Mouse (Mus musculus) MEL (cell line): ENCODE measurements around the gene Ubl4b.

ENCODE experiments used
- CTCF ChIP-seq, 3 experiments: IDR thresholded peaks in 2 of 3; conservative IDR thresholded peaks in 1 of 3; 2 replicates each; pipeline ENCODE4 v1.5.1; 2011 to 2012; ENCODE audit warnings: low read length in 3 of 3, low read depth in 2 of 3, mild to moderate bottlenecking in 2 of 3, improper control_type of control experiment in 1 of 3, inconsistent platforms in 1 of 3, mixed read lengths in 1 of 3, moderate library complexity in 1 of 3; ENCODE audit not compliant: control insufficient read depth in 1 of 3, insufficient read depth in 1 of 3, poor library complexity in 1 of 3, severe bottlenecking in 1 of 3
- E2F4 ChIP-seq: IDR thresholded peaks from 2 replicates; pipeline ENCODE4 v1.6.1; 2011; ENCODE audit warnings: low read depth, low read length, improper control_type of control experiment, borderline replicate concordance
- ELF1 ChIP-seq: IDR thresholded peaks from 2 replicates; pipeline ENCODE4 v1.6.1; 2014; ENCODE audit warnings: low read depth, mild to moderate bottlenecking, inconsistent platforms, low read length, improper control_type of control experiment, moderate library complexity
- MAFK ChIP-seq: IDR thresholded peaks from 2 replicates; pipeline ENCODE4 v1.6.1; 2011; ENCODE audit warnings: low read depth, mild to moderate bottlenecking, low read length, improper control_type of control experiment, borderline replicate concordance
- MYC ChIP-seq: IDR thresholded peaks from 2 replicates; pipeline ENCODE4 v1.6.1; 2011; ENCODE audit warnings: low read depth, mild to moderate bottlenecking, low read length, improper control_type of control experiment, moderate library complexity
- POLR2A ChIP-seq, 2 experiments: IDR thresholded peaks; 2 replicates each; pipeline ENCODE4 v1.6.1; 2011 to 2012; ENCODE audit warnings: low read length in 2 of 2, mild to moderate bottlenecking in 2 of 2, control low read depth in 1 of 2, improper control_type of control experiment in 1 of 2, low read depth in 1 of 2, moderate library complexity in 1 of 2; ENCODE audit not compliant: control insufficient read depth in 1 of 2, insufficient read depth in 1 of 2, poor library complexity in 1 of 2
- POLR2AphosphoS2 ChIP-seq: IDR thresholded peaks from 2 replicates; pipeline ENCODE4 v1.6.1; 2011; ENCODE audit warnings: low read length, improper control_type of control experiment
- POLR2AphosphoS5 ChIP-seq: IDR thresholded peaks from 2 replicates; pipeline ENCODE4 v1.6.1; 2012; ENCODE audit warnings: low read depth, borderline replicate concordance, mild to moderate bottlenecking, inconsistent platforms, low read length, moderate library complexity, mixed read lengths
- RAD21 ChIP-seq: IDR thresholded peaks from 2 replicates; pipeline ENCODE4 v1.6.1; 2011; ENCODE audit warnings: mild to moderate bottlenecking, low read depth, low read length, improper control_type of control experiment
- SIN3A ChIP-seq: IDR thresholded peaks from 2 replicates; pipeline ENCODE4 v1.6.1; 2012; ENCODE audit warnings: low read length, improper control_type of control experiment, inconsistent platforms
- TAL1 ChIP-seq: IDR thresholded peaks from 2 replicates; pipeline ENCODE4 v1.6.1; 2012; ENCODE audit warnings: mild to moderate bottlenecking, inconsistent platforms, low read length, moderate library complexity, mixed read lengths
- USF1 ChIP-seq: IDR thresholded peaks from 2 replicates; pipeline ENCODE4 v1.6.1; 2014; ENCODE audit warnings: low read depth, mild to moderate bottlenecking, inconsistent platforms, low read length, improper control_type of control experiment, moderate library complexity
- ZKSCAN1 ChIP-seq: IDR thresholded peaks from 2 replicates; pipeline ENCODE4 v1.6.1; 2012; ENCODE audit warnings: low read depth, mild to moderate bottlenecking, inconsistent platforms, low read length, improper control_type of control experiment, moderate library complexity
- ZNF384 ChIP-seq: IDR thresholded peaks from 2 replicates; pipeline ENCODE4 v1.6.1; 2012; ENCODE audit warnings: low read depth, mild to moderate bottlenecking, inconsistent platforms, low read length, improper control_type of control experiment

GRCm38 (mm10) chr3:107542584-107542983, 12.3 kb downstream of the Ubl4b start:
- no peak for TF ChIP-seq CTCF (IDR thresholded peaks at IDR 0.05 in 2 of 3, conservative IDR thresholded peaks at IDR 0.05 in 1 of 3; ENCODE audit: control insufficient read depth in 1 of 3, insufficient read depth in 1 of 3, low read depth in 2 of 3, low read length in 3 of 3, poor library complexity in 1 of 3, severe bottlenecking in 1 of 3)
- TF ChIP-seq ELF1, result no peak
- no peak for TF ChIP-seq TAL1
- no peak for TF ChIP-seq ZNF384
- TF ChIP-seq POLR2A (IDR thresholded peaks at IDR 0.05; ENCODE audit: control insufficient read depth in 1 of 2, insufficient read depth in 1 of 2, low read depth in 1 of 2, low read length in 2 of 2, poor library complexity in 1 of 2), result no peak
- TF ChIP-seq POLR2AphosphoS5, result no peak
- no peak for TF ChIP-seq USF1
- no peak for TF ChIP-seq POLR2AphosphoS2
- TF ChIP-seq ZKSCAN1, result no peak
- no peak for TF ChIP-seq SIN3A
- no peak for TF ChIP-seq MAFK
- no peak for TF ChIP-seq E2F4
- TF ChIP-seq RAD21, result no peak
- no peak for TF ChIP-seq MYC
